Mouse (Mus musculus) small intestine, adult 2 months (tissue): ENCODE measurements around the gene Dlg2.

ENCODE experiments used
- CTCF ChIP-seq: fragments of 200-500 bp; IDR thresholded peaks from 2 replicates; pipeline ENCODE4 v1.5.1; 2012; ENCODE audit warnings: low read depth, mild to moderate bottlenecking, control low read depth, inconsistent platforms, low read length, moderate library complexity, mixed read lengths; ENCODE audit not compliant: insufficient replicate concordance, insufficient read length; ENCODE audit errors: extremely low read depth
- POLR2A ChIP-seq: fragments of 200-500 bp; IDR thresholded peaks from 2 replicates; pipeline ENCODE4 v1.6.1; 2012; ENCODE audit warnings: low read depth, mild to moderate bottlenecking, control low read depth, inconsistent platforms, low read length, moderate library complexity

DNA sequence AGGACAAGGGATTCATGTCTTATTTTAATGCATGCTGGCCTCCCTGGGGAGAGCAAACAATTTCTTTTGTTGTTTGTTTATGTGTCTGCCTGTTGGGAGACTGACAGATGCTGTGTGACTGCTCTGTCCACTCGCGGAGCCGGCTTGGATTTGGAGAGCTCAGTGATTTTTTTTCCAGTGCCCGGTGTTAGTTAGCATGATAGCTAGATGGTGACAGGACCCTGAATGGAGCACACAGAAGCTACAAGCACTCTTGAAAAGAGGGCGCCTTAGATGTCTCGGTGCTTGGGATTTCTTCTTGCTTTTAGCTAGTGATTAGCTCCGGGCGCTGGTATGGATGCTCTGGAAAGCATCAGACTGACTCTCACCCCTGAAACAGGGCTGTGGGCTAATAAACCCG, 786.5 kb downstream of the Dlg2 start:
- no peak for TF ChIP-seq CTCF
- TF ChIP-seq POLR2A, result no peak
